Mouse (Mus musculus) heart, embryonic 14.5 days (tissue): Measurements from ENCODE around the gene Lrrc8d. TPM values are rescaled to one million over a fixed set of nuclear protein-coding genes. Genes with fewer than 3 reads are reported as not detected.

Source experiments
- ATAC-seq: fragments of 200-750 bp; cut with Nextera tagmentation; 2 replicates; pipeline ENCODE4 v1.8.0; 2017; ENCODE audit warnings: low read depth, moderate TSS enrichment; ENCODE audit not compliant: insufficient number of reproducible peaks, insufficient read depth, low FRiP score
- H3K27ac ChIP-seq, 2 experiments: fragments of 200-500 bp in 1 of 2; fragments of 300-500 bp in 1 of 2; sonication (generic) in 1 of 2; replicated peaks in 1 of 2; 2 replicates each; pipeline ENCODE4 v1.5.1; 2012 to 2014; ENCODE audit warnings: low read depth in 2 of 2, low read length in 2 of 2, control low read depth in 1 of 2, mild to moderate bottlenecking in 1 of 2, mixed read lengths in 1 of 2; ENCODE audit not compliant: control insufficient read depth in 1 of 2, insufficient read depth in 1 of 2
- H3K27me3 ChIP-seq: fragments of 300-500 bp; sonication (generic); 2 replicates; pipeline ENCODE4 v1.6.1; 2014; ENCODE audit warnings: mild to moderate bottlenecking, low read length, control low read depth; ENCODE audit not compliant: control insufficient read depth, insufficient read depth
- H3K36me3 ChIP-seq: fragments of 300-500 bp; sonication (generic); 2 replicates; pipeline ENCODE4 v1.6.1; 2014; ENCODE audit warnings: mild to moderate bottlenecking, control low read depth, low read length, mixed read lengths; ENCODE audit not compliant: control insufficient read depth, insufficient read depth
- H3K4me1 ChIP-seq, 2 experiments: fragments of 200-500 bp in 1 of 2; fragments of 300-500 bp in 1 of 2; sonication (generic) in 1 of 2; 2 replicates each; pipeline ENCODE4 v1.6.1; 2012 to 2014; ENCODE audit warnings: low read length in 2 of 2, control low read depth in 1 of 2, mixed read lengths in 1 of 2; ENCODE audit not compliant: control insufficient read depth in 2 of 2, insufficient read depth in 2 of 2
- H3K4me2 ChIP-seq: fragments of 300-500 bp; sonication (generic); 2 replicates; pipeline ENCODE4 v1.6.1; 2014; ENCODE audit warnings: mild to moderate bottlenecking, low read length
- H3K4me3 ChIP-seq, 2 experiments: fragments of 200-500 bp in 1 of 2; fragments of 300-500 bp in 1 of 2; sonication (generic) in 1 of 2; 2 replicates each; pipeline ENCODE4 v1.5.1; 2012 to 2014; ENCODE audit warnings: low read length in 2 of 2, mild to moderate bottlenecking in 2 of 2, control low read depth in 1 of 2, low read depth in 1 of 2, moderate library complexity in 1 of 2; ENCODE audit not compliant: control insufficient read depth in 1 of 2, insufficient read depth in 1 of 2
- H3K9ac ChIP-seq: fragments of 300-500 bp; sonication (generic); 2 replicates; pipeline ENCODE4 v1.6.1; 2014; ENCODE audit warnings: mild to moderate bottlenecking, low read length
- H3K9me3 ChIP-seq: fragments of 300-500 bp; sonication (generic); 2 replicates; pipeline ENCODE4 v1.6.1; 2016; ENCODE audit warnings: low read length, control low read depth; ENCODE audit not compliant: control insufficient read depth
- WGBS: fragments of 180-500 bp; shearing (Covaris S2); extraction: QIAGEN DNeasy Blood & Tissue Kit; methylation state at CpG from one replicate; pipeline ENCODE4 v1.1.7; 2014; 5-methylcytosine and 5-hydroxymethylcytosine counted together
- polyA plus RNA-seq: library from polyadenylated mRNA; unstranded; fragments of >200 nt; fragmentation: Nextera tagmentation; extraction: Ambion mirVana; gene quantifications from 2 replicates; pipeline ENCODE4 v1.2.1, GENCODE M21; 2014

Lrrc8d gene
- polyA plus RNA-seq, 1 experiment from 2014 or later: 10.2 TPM

GRCm38 (mm10) chr5:105666930-105667329, 32.8 kb upstream of the Lrrc8d start:
- no peak overlapping the region for H3K4me2 ChIP-seq
- H3K4me3 ChIP-seq: no peak overlapping the region
- no peaks in the 10 kb centered on the region for H3K4me1 ChIP-seq
- no peak for ATAC-seq
- 91% methylated on average over 5 of the region's 5 CpGs for WGBS
- no peaks in the 10 kb centered on the region for H3K9me3 ChIP-seq
- no peaks in the 10 kb centered on the region for H3K36me3 ChIP-seq
- H3K9ac ChIP-seq: no peak overlapping the region
- no peak overlapping the region for H3K27ac ChIP-seq
- H3K27me3 ChIP-seq: no peaks in the 10 kb centered on the region

- 82% methylated on average over 6 of the region's 6 CpGs for WGBS
- Histone ChIP-seq H3K4me3 (no peak overlapping the region), H3K27ac (no peak overlapping the region), H3K36me3 (no peaks in the 10 kb centered on the region), H3K9me3 (no peaks in the 10 kb centered on the region), H3K9ac (no peak overlapping the region), H3K4me2 (no peak overlapping the region), H3K27me3 (no peaks in the 10 kb centered on the region), H3K4me1 (no peaks in the 10 kb centered on the region)
- ATAC-seq: no peak
These were observed 32.4 kb upstream of the Lrrc8d start for GRCm38 (mm10) chr5:105667411-105667810.

GRCm38 (mm10) chr5:105669086-105669485, 30.7 kb upstream of the Lrrc8d start:
- no peak overlapping the region for H3K27ac ChIP-seq
- no peaks in the 10 kb centered on the region for H3K9me3 ChIP-seq
- H3K36me3 ChIP-seq: no peaks in the 10 kb centered on the region
- no peaks in the 10 kb centered on the region for H3K4me1 ChIP-seq
- H3K9ac ChIP-seq: no peak overlapping the region
- no peaks in the 10 kb centered on the region for H3K27me3 ChIP-seq
- WGBS: 87% methylated on average over 2 of the region's 2 CpGs
- H3K4me3 ChIP-seq: no peak overlapping the region
- H3K4me2 ChIP-seq: no peak overlapping the region
- no peak for ATAC-seq

GRCm38 (mm10) chr5:105669508-105670353, 30.0 kb upstream of the Lrrc8d start:
- H3K4me1 ChIP-seq: no peaks in the 10 kb centered on the region
- H3K4me2 ChIP-seq: no peak overlapping the region
- no peak overlapping the region for H3K4me3 ChIP-seq
- no peaks in the 10 kb centered on the region for H3K27me3 ChIP-seq
- no peaks in the 10 kb centered on the region for H3K9me3 ChIP-seq
- 44% methylated on average over 10 of the region's 10 CpGs for WGBS
- no peak overlapping the region for H3K9ac ChIP-seq
- no peaks in the 10 kb centered on the region for H3K36me3 ChIP-seq
- H3K27ac ChIP-seq: no peak overlapping the region
- ATAC-seq: no peak

GRCm38 (mm10) chr5:105672332-105672731, 27.4 kb upstream of the Lrrc8d start:
- peaks cover 7 to 12% of the 10 kb centered on the region in 2 experiments for H3K4me1 ChIP-seq
- no peak for ATAC-seq
- H3K9ac ChIP-seq: no peak overlapping the region
- H3K4me3 ChIP-seq: no peak overlapping the region
- H3K9me3 ChIP-seq: no peaks in the 10 kb centered on the region
- WGBS: 66% methylated on average over 4 of the region's 4 CpGs
- no peak overlapping the region for H3K4me2 ChIP-seq
- H3K36me3 ChIP-seq: no peaks in the 10 kb centered on the region
- no peak overlapping the region for H3K27ac ChIP-seq
- no peaks in the 10 kb centered on the region for H3K27me3 ChIP-seq

GRCm38 (mm10) chr5:105675511-105675910, 24.3 kb upstream of the Lrrc8d start:
- no peak overlapping the region for H3K4me2 ChIP-seq
- ATAC-seq: no peak
- no peaks in the 10 kb centered on the region for H3K36me3 ChIP-seq
- no peaks in the 10 kb centered on the region for H3K9me3 ChIP-seq
- no peak overlapping the region for H3K27ac ChIP-seq
- peaks cover 18 to 24% of the 10 kb centered on the region in 2 experiments for H3K4me1 ChIP-seq
- H3K27me3 ChIP-seq: no peaks in the 10 kb centered on the region
- no peak overlapping the region for H3K9ac ChIP-seq
- WGBS: 94% methylated on average over 4 of the region's 4 CpGs
- no peak overlapping the region for H3K4me3 ChIP-seq

- Histone ChIP-seq H3K36me3 (no peaks in the 10 kb centered on the region), H3K9me3 (no peaks in the 10 kb centered on the region), H3K4me1 (peaks cover 18 to 24% of the 10 kb centered on the region in 2 experiments), H3K27me3 (no peaks in the 10 kb centered on the region), H3K4me3 (no peak overlapping the region), H3K9ac (no peak overlapping the region), H3K27ac (peak overlapping the region; percentile 88 to 89), H3K4me2 (no peak overlapping the region)
- 46% methylated on average over 2 of the region's 2 CpGs for WGBS
- ATAC-seq: peak; percentile 66
These were observed 22.7 kb upstream of the Lrrc8d start for GRCm38 (mm10) chr5:105677071-105677470.

- no peaks in the 10 kb centered on the region for H3K27me3 ChIP-seq
- no peaks in the 10 kb centered on the region for H3K9me3 ChIP-seq
- 83% methylated on average over 8 of the region's 8 CpGs for WGBS
- H3K4me3 ChIP-seq: no peak overlapping the region
- ATAC-seq: no peak
- no peak overlapping the region for H3K27ac ChIP-seq
- H3K36me3 ChIP-seq: no peaks in the 10 kb centered on the region
- no peak overlapping the region for H3K9ac ChIP-seq
- H3K4me2 ChIP-seq: no peak overlapping the region
- H3K4me1 ChIP-seq: peaks cover 18 to 24% of the 10 kb centered on the region in 2 experiments
These were observed 21.5 kb upstream of the Lrrc8d start for GRCm38 (mm10) chr5:105678243-105678642.
